Mouse (Mus musculus) embryonic stem cell, embryonic (primary cell): ENCODE measurements around the gene Grk6.

ENCODE experiments used
- CTCF ChIA-PET, 4 experiments: fragments of 300-600 bp in 2 of 4; fragments of 350-600 bp in 2 of 4; sonication (Branson Sonifier 250); formaldehyde crosslinking; loops; one replicate each; lab custom pipeline; 2022; ENCODE audit warnings: inconsistent platforms in 2 of 4; lab: Charles Lee
- POLR2A ChIA-PET, 4 experiments: fragments of 300-600 bp in 2 of 4; fragments of 350-600 bp in 2 of 4; sonication (Branson Sonifier 250); formaldehyde crosslinking; loops; one replicate each; lab custom pipeline; 2022; ENCODE audit warnings: antibody characterized with exemption in 4 of 4, inconsistent platforms in 1 of 4; lab: Charles Lee

Grk6 gene

GRCm38 (mm10) chr13:55446483-55447105 is 1.7 kb downstream of the Grk6 start:
- POLR2A ChIA-PET: interaction anchor here in 2 of 4 experiments (0.6 to 8.3 kb wide), 13 partner anchors 13 to 176 kb away, joined by 3 to 74 read pairs (median 3); partner anchors contain the start of genes Caml (in 1 of the 2), Mxd3 (in 1 of the 2) and Prr7 (in 1 of the 2)
- CTCF ChIA-PET: interaction anchor here in 2 of 4 experiments (0.6 to 1.1 kb wide), 2 partner anchors 29 to 116 kb away, joined by 3 read pairs; no protein-coding TSS in a partner anchor

GRCm38 (mm10) chr13:55447543-55447943 is 2.7 kb downstream of the Grk6 start:
- CTCF ChIA-PET: interaction anchor here in 1 of 4 experiments (0.9 to 1.1 kb wide), 2 partner anchors 27 to 117 kb away, joined by 3 to 4 read pairs; no protein-coding TSS in a partner anchor
- POLR2A ChIA-PET: interaction anchor here in 2 of 4 experiments (0.5 to 8.3 kb wide), 10 partner anchors 13 to 145 kb away, joined by 3 to 74 read pairs (median 4); partner anchors contain the start of gene Prr7 (in 1 of the 2)

DNA sequence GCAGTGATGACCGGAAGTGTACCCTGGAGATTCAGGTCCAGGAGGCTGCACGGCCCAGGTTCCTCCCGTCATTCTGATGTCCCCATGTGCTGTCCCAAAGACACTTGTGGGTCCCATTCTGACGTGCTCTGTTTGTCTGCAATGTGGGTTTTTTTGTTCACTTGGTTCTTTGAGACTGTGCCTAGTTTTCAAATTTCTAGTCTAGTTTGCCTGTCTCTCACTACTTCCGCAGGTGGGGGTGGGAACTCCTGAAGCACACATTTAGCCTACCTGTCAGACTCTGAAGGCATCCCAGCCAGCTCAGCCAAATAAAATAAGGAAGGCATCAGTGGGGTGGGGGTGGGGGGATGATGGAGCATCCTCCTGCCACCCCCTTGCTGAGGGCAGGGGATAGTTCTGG is 3.3 kb downstream of the Grk6 start:
- CTCF ChIA-PET: interaction anchor here in 1 of 4 experiments (0.9 to 1.4 kb wide), 2 partner anchors 26 to 55 kb away, joined by 4 read pairs; no protein-coding TSS in a partner anchor
- POLR2A ChIA-PET: interaction anchor here in 2 of 4 experiments (0.5 to 8.3 kb wide), 10 partner anchors 12 to 145 kb away, joined by 3 to 74 read pairs (median 4); partner anchors contain the start of gene Prr7 (in 1 of the 2)

DNA sequence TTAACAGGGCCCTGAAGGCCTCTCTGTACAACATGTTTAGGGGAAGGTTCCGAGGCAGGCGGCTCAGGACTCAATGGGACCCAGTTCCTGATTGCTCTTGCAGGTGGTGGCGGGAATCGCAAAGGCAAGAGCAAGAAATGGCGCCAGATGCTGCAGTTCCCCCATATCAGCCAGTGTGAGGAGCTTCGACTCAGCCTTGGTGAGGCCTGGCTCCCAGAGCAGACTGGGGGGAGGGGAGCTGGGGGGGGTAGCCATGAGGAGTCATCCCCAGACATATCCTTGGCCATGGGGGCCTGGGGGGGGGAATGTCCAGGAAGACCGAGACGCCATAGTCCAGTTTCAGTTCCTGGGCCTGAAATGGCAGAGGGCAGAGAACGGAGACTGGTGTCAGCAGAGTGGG is 4.3 kb downstream of the Grk6 start:
- ChIA-PET POLR2A (interaction anchor here (0.6 to 8.3 kb wide), 10 partner anchors 9 to 266 kb away, joined by 3 to 74 read pairs (median 4); partner anchors contain the start of gene Prr7 (in 1 of the 4)), CTCF (interaction anchor here in 3 of 4 experiments (0.7 to 1.9 kb wide), 8 partner anchors 20 to 748 kb away, joined by 3 to 5 read pairs (median 4); partner anchors contain the start of gene Cdhr2 (in 1 of the 3))

- POLR2A ChIA-PET: interaction anchor here in 3 of 4 experiments (0.6 to 8.3 kb wide), 6 partner anchors 9 to 267 kb away, joined by 3 to 74 read pairs (median 6); partner anchors contain the start of gene Prr7 (in 1 of the 3)
- CTCF ChIA-PET: interaction anchor here in 3 of 4 experiments (0.7 to 2.9 kb wide), 9 partner anchors 19 to 749 kb away, joined by 3 to 7 read pairs (median 4); partner anchors contain the start of gene Cdhr2 (in 1 of the 3)
Observed at GRCm38 (mm10) chr13:55449679-55450441, 5.0 kb downstream of the Grk6 start.

GRCm38 (mm10) chr13:55450511-55450980 is 5.7 kb downstream of the Grk6 start:
- CTCF ChIA-PET: interaction anchor here in 2 of 4 experiments (0.8 to 2.9 kb wide), 3 partner anchors 21 to 33 kb away, joined by 3 to 7 read pairs (median 5); no protein-coding TSS in a partner anchor
- POLR2A ChIA-PET: interaction anchor here in 2 of 4 experiments (0.8 to 8.3 kb wide), 7 partner anchors 10 to 120 kb away, joined by 3 to 74 read pairs (median 4); partner anchors contain the start of gene Prr7 (in 1 of the 2)

DNA sequence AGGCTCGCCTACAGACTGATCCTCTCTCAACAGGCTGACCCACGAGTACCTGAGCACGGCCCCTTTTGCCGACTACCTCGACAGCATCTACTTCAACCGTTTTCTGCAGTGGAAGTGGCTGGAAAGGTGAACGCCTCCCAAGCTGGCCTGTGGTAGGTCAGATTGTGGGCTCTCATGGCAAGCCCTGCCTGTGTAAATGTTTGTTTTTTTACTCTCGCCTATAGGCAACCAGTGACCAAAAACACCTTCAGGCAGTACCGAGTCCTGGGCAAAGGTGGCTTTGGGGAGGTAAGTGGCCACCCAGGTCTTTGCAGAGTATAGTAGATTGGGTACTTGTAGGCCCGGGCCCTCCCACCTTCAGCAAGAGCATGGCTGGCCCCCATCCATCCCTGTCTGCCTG is 6.4 kb downstream of the Grk6 start:
- ChIA-PET CTCF (interaction anchor here in 1 of 4 experiments (0.6 to 2.9 kb wide), 2 partner anchors 20 to 106 kb away, joined by 3 to 7 read pairs; no protein-coding TSS in a partner anchor), POLR2A (interaction anchor here in 2 of 4 experiments (0.8 to 8.3 kb wide), 6 partner anchors 9 to 119 kb away, joined by 3 to 74 read pairs (median 4); partner anchors contain the start of gene Prr7 (in 1 of the 2))

DNA sequence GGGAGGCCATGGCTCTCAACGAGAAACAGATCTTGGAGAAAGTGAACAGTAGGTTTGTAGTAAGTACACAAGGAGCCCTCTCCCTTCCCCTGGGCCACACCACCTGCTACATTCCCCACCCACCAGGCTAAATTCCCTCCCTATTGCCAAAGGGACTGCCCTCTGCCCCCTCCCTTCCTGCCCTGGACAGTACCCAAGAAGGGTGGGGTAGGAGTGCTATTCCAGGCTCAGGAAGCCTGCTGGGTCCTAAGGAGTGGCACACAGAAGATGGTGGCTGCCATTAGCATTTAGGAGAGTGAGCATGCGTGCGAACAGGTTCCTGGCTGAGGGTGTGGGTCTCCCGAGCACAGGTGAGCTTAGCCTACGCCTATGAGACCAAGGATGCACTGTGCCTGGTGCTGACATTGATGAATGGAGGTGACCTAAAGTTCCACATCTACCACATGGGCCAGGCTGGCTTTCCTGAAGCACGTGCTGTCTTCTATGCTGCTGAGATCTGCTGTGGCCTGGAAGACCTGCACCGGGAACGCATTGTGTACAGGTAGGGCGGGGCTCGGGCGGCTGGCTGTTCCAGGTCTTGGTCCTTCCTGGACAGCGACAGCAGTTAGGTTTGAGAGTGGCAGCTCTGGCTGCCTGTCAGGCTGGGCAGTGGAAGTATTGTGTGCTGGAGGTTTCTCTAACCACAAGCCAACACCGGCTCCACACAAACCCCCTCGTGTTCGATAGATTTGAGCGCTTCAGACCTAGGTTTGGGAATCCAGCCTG is 7.1 kb downstream of the Grk6 start:
- ChIA-PET CTCF (interaction anchor here in 2 of 4 experiments (0.6 to 2.9 kb wide), 3 partner anchors 17 to 106 kb away, joined by 3 to 7 read pairs (median 3); no protein-coding TSS in a partner anchor), POLR2A (no interaction called here)

- ChIA-PET CTCF (interaction anchor here in 2 of 4 experiments (1.0 to 4.5 kb wide), 3 partner anchors 9 to 45 kb away, joined by 3 to 16 read pairs (median 3); no protein-coding TSS in a partner anchor), POLR2A (interaction anchor here in 2 of 4 experiments (1.1 to 8.5 kb wide), 6 partner anchors 8 to 92 kb away, joined by 3 to 74 read pairs (median 6); partner anchors contain the start of gene Grk6 (in 2 of the 2))
Observed at GRCm38 (mm10) chr13:55462965-55463364, 18.1 kb downstream of the Grk6 start.

DNA sequence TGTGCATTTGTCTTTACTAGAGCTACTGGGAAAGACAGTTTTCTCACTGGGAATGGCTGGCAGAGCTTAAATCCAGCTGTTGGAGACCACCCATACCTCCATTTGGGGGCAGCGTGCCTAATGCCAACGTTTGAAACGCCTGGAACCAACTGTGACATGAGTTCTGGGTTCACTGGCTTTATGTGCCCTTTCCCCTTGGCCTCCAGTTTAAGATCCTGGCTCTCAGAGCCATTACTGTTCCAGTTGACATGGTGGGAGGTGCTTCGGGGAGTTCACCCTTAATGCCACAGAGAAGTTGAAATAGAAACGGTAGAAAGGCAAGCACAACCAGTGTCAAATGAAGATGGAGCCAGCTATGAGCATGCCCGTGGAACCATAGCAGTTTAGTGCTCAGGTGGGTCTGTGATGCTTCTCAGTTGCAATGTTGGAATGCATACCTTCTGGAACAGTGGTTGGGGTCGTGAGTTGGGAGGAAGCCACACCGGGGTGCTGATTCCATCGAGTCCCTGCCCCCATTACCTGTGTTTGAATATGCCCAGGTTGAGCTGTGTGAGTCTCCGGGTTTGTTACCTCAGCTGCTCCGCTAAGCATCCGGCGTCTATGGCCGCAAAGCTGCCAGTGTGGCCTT is 18.6 kb downstream of the Grk6 start:
- ChIA-PET CTCF (interaction anchor here in 2 of 4 experiments (1.0 to 4.5 kb wide), 3 partner anchors 8 to 44 kb away, joined by 3 to 16 read pairs (median 3); no protein-coding TSS in a partner anchor), POLR2A (interaction anchor here (0.7 to 8.5 kb wide), 12 partner anchors 9 to 154 kb away, joined by 3 to 74 read pairs (median 4); partner anchors contain the start of genes Grk6 (in 2 of the 4), Dok3 (in 1 of the 4), Mxd3 (in 1 of the 4) and Pdlim7 (in 1 of the 4))

- ChIA-PET POLR2A (interaction anchor here (0.7 to 8.5 kb wide), 18 partner anchors 10 to 155 kb away, joined by 3 to 74 read pairs (median 4); partner anchors contain the start of genes Grk6 (in 2 of the 4), Dbn1 (in 1 of the 4), Dok3 (in 1 of the 4) and Mxd3 (in 1 of the 4)), CTCF (interaction anchor here in 3 of 4 experiments (0.7 to 1.5 kb wide), 6 partner anchors 8 to 59 kb away, joined by 3 to 5 read pairs (median 3); no protein-coding TSS in a partner anchor)
Observed at GRCm38 (mm10) chr13:55464027-55464884, 19.4 kb downstream of the Grk6 start, which contains the start of gene Prr7. Gene Prr7, plus strand, starts transcription at chr13:55464267.

DNA sequence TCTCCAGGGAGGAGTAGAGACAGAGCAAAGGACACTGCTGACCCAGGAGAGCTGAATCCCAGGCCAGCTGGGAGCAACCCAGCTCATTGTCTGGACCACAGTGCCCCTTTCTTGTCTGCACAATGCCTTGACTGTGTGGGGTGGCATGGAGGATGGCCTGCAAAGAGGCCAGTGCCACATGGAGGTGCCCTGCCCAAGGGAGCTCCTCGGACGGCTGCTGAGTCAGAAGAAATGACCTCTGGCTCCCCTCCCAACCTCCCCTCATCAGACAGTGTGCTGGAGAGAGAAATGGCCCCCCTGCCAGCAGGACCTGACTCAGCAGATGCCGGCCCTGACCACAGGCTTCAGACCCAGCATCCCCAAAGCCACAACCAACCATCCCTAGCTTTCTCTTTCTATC is 20.3 kb downstream of the Grk6 start:
- CTCF ChIA-PET: interaction anchor here in 2 of 4 experiments (1.3 to 1.5 kb wide), 3 partner anchors 44 to 50 kb away, joined by 3 to 5 read pairs (median 3); no protein-coding TSS in a partner anchor
- POLR2A ChIA-PET: interaction anchor here (0.6 to 4.2 kb wide), 23 partner anchors 12 to 225 kb away, joined by 3 to 16 read pairs (median 3); partner anchors contain the start of genes Grk6 (in 2 of the 4), Dbn1 (in 1 of the 4), Ddx41 (in 1 of the 4) and Dok3 (in 1 of the 4)

GRCm38 (mm10) chr13:55465830-55466440 is 21.1 kb downstream of the Grk6 start:
- CTCF ChIA-PET: interaction anchor here in 3 of 4 experiments (0.5 to 1.5 kb wide), 3 partner anchors 48 to 51 kb away, joined by 3 to 5 read pairs (median 3); no protein-coding TSS in a partner anchor
- POLR2A ChIA-PET: interaction anchor here in 3 of 4 experiments (0.7 to 4.2 kb wide), 18 partner anchors 12 to 138 kb away, joined by 3 to 16 read pairs (median 4); partner anchors contain the start of genes Grk6 (in 2 of the 3), Dbn1 (in 1 of the 3) and Mxd3 (in 1 of the 3)
